Mouse (Mus musculus) cerebellum, postnatal 36 days (tissue): ENCODE measurements around the gene Lrmda.
"Not testable (repeated sequence)": the region's sequence is repeated elsewhere in the genome, so short reads cannot be mapped to it uniquely, and the experiment has no call there.

Experiments used
- DNase-seq, 2 experiments: peaks; one replicate each; pipeline ENCODE4 v3.0.0; 2021 to 2022; ENCODE audit warnings: mixed read lengths in 2 of 2

Gene Lrmda

GRCm38 (mm10) chr14:22514362-22515084 is 495.0 kb downstream of the Lrmda start:
- no peak for DNase-seq

- DNase-seq: no peak
Measured at GRCm38 (mm10) chr14:22530706-22531105, 511.2 kb downstream of the Lrmda start.

DNA sequence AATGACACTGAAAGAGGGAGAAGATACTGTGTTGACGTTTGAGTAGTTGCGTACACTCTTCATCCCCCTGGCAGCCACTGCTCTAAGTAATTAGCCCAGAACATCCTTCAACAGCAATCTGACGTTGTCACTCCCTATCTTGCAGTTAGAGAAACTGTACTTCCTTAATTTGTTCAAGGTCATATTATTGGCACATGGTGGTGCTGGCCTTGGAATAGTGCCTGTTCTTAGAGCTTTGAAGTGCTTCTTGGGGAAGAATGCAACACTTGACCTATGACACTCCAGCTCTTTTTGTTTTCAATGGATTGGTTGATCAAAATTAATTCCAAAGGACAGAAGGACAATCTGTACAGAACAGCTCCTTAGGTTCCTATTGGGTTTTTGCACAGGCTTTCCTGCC is 514.0 kb downstream of the Lrmda start:
- no peak for DNase-seq

DNA sequence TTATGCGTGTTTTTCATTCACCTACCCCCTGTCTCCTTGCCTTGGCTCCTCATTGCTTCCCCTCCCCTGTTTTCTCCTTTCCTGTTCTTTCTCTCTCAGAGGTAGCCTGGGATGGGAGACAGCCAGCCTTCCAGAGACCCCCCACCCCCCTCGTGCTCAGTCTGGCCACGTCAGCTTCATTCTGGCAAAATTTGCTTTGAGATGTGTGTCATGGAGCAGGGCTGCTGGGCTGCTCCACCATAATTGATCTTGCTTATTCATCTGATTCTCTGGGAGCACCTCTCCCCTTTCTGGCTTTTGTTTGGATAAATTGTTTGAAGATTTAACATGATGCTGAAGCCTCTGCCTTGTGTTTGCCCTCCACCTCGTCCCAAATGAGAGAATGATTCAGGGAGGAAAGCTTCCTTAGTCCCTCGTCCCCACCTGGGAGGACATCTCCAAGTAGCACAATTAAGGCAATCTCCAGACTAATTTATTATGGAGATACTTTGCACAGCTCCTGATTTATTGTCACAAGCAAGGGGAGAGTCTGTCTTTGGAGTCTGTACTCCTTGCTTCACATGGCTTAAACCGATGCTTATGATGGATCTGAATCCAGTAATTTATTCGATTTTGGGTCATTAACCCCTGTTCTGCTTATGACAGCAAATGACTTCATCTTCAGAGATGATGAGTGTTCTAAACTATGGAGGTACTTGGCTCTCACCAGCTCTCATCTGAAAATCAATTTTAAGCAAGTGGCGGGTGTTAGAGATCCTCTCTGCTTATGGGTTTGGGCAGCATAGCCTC is 526.6 kb downstream of the Lrmda start:
- DNase-seq: no peak

DNA sequence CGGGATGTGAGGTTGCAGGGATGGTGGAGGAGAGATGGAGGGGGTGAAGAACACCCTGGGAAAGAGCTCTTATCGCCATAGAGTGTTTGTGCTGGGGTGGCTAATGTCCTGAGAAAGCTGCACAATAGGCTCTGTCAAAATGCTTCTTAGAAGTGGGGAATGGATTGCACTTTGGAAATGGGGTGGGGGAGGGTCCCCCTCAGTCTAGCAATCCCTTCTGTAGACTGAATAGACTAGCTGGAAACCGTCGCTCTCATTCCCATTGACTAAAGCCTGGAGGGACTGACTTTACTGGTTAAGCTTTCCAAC is 527.1 kb downstream of the Lrmda start:
- no peak for DNase-seq

DNA sequence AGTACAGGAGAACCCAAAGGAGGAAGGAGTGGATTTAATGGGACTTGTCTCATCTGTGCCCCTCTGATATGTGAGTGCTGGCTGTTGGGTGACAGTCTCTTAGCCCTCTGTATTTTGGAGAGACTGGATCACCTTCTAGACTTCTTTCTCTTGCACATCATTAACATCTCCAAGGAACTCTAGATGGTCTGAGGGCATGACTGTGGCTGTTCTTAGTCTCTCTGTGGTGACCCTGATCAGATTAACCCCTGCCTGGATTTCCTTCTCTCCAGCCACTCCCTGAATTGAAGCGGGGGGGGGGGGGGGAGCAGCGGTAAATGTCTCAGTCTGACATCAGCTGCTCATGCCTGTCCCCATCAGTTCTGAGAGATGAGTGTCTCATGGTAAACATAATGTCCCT is 528.8 kb downstream of the Lrmda start:
- no peak for DNase-seq

DNA sequence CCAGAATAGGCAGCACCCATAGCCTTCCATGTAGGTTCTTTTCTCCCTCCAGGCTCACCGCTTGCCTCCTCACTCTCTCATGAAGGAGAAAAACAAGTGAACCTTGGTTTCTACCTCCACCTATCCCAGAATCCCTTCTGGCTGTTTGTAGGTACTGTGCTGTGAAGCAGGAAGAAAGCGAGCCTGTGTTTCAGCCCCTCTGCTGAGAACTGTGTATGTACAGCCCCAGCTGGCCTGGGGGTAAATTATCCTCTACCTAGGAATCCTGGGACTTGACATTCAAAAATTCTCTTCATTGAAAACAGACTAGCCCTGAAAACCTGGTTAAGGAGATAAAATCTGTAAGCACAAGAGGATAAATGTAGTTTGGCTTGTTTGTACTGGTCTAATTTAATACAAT is 529.7 kb downstream of the Lrmda start:
- DNase-seq: no peak

DNA sequence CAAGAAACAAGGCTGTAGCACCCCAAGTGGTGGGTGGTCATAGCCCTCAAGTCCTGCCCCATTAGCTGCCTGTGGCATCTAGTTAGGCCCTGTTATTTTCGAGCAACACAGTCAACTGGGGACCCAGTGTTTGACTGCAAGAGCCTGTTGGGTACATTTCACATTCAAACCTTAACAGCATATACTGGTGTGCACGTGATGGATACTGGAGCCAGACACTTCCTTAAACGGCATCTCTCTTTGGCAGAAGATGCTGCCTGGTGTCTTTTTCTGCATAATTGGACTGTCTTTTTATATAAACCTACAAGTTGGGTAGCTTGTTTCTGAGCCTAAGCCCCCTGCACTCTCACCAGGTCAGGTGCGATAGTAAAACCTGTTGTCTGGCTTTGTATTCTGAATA is 532.8 kb downstream of the Lrmda start:
- no peak for DNase-seq

GRCm38 (mm10) chr14:22552841-22553240 is 533.3 kb downstream of the Lrmda start:
- no peak for DNase-seq

- DNase-seq: no peak
Measured at GRCm38 (mm10) chr14:22553717-22554116, 534.2 kb downstream of the Lrmda start.

GRCm38 (mm10) chr14:22572486-22572885 is 553.0 kb downstream of the Lrmda start:
- DNase-seq: no peak

DNA sequence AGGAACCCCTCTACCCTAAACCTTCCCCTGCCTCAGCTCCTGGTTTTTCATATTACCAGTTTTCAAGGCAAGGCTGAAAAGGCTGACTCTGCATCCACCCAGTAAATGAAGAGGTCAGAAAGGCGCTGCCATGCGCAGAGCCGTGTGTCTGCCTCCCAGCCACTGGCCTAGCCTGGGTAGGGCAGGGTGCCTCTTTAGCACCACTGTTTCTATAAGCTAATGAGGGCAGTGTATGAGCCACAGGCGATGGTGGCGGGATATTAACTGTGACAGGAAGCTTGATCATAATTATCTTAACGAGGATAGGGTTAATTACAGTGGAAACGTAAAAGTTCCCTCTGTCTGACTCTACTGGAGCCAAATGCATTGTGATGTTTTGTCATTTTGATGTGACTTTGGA is 554.1 kb downstream of the Lrmda start:
- DNase-seq: no peak

DNA sequence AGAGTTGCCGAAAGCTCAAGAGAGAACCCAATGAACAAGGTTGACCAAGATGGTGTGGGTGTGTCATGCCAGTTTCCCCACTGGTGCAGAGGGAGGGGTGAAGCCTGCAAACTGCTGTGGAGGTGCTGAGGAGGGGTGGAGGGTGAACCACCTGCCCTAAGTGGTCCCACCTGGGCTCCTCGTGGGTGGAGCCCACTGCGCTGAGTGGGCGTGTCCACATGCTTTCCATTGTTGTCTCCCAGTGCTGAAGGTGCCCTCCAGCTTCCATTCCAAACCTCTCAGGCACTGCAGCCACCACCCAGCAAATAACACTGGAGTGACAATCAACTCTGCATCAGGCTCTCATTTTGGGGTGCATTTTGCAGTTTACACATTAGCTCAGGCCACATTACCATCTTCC is 554.5 kb downstream of the Lrmda start:
- DNase-seq: no peak

- no peak for DNase-seq
Measured at GRCm38 (mm10) chr14:22576441-22576840, 556.9 kb downstream of the Lrmda start.

DNA sequence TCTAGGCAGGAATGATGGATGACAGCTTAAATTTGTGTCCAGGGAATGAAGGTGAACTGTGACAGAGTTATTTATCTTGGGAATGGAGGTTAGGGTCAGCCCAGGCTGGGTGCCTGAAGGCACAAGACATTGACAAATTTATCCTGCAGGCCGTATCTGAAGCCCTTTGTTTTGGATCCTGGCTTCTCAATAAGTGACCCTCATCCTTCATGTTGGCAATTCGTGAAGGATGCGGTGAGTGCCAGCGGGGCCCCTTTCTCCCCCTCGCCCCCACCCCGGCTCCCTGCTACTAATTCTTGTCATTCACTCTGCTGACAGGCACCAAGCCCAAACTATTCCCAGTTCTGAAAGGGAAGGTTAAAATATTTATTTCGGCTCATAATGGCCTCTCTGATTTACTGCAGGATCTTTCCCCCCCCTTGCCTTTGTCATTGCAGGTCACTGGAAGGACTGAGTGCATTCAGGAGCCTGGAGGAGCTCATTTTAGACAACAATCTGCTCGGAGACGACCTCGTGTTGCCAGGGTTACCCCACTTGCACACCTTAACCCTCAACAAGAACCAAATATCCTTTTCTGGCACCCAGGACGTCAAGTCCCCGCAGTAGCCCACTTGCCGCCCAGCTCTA is 558.0 kb downstream of the Lrmda start:
- DNase-seq: peak in 1 of 2 experiments; percentile 11

- DNase-seq: peak; percentile 78 to 83
Measured at GRCm38 (mm10) chr14:22578224-22578623, 558.7 kb downstream of the Lrmda start.

DNA sequence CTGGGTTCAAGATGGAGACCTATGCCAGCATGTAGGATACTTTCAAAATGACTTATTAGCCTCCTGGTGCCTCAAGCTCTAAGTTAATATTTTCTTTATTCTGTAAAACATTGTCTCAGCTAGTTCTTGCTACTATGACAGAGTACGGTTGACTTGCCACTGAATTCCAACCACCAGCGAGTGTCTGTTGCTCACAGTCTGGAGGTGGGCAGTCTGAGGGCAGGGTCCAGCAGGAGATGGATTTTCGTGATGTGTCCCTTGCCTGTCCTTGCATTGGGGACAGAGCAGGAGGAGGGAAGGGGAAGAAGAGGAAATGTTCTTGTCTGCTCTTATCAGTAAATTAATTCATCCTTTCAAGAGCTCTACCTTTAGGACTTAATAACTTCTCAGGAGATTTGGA is 559.5 kb downstream of the Lrmda start:
- no peak for DNase-seq

DNA sequence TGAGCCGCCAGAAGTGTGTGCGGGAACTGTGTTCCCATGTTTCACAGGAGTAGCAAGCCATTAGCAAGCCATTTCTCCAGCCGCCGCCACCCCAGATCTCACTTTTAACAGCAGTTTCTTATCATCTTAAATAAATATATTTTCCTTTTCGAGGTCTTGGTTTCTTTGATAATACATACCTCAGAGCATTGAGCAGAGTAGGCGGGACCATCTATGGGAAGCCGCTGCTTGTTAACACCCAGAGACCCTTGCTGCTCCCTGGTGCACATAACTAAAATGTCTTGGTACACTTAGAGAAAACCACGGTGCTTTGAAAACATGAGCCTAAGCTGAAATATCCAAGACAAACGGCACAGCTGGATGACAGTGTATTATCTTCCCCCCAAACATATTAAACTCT is 562.6 kb downstream of the Lrmda start:
- DNase-seq: no peak

DNA sequence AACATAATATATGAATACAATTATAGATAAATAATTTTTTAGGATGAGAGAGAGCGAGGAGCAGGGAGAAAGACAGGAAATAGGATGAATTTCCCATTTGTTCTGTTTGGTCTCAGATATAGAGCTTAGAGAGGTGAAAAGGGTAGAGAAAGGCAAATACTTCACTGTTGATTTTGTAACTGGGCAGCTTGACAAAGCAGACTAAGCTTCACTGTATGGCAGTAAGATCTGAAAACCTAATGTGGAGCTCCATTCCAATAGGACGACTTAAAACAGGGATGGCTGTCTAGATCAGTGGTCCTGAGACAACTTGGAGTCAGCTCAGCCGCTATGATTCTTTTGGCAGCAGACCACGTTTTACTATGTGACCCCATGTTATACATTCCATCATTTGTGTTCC is 566.8 kb downstream of the Lrmda start:
- no peak for DNase-seq

DNA sequence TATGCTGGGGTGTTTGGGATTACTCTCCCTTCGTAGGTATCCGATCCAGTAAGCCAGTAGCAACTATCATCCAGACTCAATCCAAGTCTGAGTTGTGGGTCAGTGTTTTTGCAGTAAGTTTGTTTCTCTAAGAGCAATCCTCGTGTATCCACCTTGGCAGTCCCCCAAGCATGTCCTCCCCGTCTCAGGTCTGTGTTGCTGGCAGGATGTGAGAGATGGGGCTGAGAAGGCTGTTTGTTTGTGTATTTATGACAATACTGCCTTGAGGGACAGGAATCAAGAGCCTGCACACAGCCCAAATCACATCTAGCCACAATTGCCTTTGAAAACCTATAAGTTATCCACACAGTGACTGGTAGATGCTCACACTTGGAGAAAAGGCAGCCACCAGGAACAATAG is 567.3 kb downstream of the Lrmda start:
- DNase-seq: no peak

DNA sequence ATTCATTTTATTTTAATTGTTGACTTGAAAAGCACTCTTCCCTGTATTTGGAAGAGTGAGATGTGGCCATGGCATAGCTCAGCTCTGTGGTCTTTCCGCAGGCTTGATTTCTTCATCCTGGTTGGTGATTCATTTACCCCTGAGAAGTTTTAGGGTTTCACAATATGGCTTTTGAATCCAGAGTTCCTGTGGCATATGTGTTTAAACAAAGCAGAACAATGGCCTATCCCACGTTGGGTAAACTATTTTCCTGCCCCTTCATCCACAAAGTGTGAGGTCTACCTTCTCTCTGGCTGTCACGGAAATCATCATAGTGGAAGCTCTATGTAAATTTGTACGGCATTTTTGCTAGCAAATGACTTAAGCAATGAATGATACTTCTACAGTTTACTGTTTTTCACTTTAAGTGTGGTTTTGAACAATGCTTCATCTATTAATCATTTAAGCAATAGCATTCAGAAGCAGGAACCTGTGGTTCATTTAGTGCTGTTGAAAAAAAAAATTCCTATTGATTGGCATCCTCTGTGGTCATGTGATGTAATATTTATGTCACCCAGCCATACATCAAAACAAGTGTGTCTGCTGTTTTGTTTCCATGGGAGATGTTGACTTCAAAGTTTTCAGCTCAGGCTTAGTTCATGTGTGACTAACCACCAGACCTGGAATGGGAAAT is 567.9 kb downstream of the Lrmda start:
- no peak for DNase-seq

DNA sequence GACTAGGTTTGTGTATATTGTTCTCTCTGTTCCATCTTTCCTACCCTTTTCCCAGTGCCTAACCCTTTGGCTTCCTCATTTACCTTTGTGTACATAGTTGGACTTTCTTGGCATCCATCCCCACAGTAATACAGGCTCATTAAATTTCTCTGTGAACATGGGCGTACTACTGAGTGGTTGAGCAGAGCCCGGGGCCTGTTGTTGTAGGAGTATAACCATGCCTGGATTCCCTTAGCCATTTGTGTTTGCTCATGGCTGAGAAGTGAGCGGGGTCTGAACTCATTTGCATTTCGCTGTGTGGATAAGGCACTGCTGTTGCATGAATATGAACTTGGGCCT is 568.4 kb downstream of the Lrmda start:
- DNase-seq: no peak

DNA sequence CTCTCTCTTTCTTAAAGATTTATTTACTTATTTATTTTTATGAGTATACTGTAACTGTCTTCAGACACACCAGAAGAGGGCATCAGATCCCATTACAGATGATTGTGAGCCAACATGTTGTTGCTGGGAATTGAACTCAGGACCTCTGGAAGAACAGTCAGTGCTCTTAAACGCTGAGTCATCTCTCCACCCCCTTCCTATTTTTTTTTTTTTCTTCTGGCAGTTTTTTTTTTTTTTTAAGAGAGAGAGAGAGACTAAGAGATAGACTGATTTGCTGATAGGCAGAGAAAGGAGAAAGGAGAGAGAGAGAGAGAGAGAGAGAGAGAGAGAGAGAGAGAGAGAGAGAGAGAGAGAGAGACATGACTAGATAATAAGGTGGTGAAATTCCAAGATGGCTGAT is 568.9 kb downstream of the Lrmda start:
- not testable (repeated sequence) for DNase-seq
